Mouse (Mus musculus): Measurements from ENCODE around the gene Gm9268. TPM values are rescaled to one million over a fixed set of nuclear protein-coding genes. Genes with fewer than 3 reads are reported as not detected.
"Not testable (repeated sequence)": the region's sequence is repeated elsewhere in the genome, so short reads cannot be mapped to it uniquely, and the experiment has no call there.

Gm9268 gene
- total RNA-seq (2021), result not detected
- long read RNA-seq, experiment 1, result 0 reads
- long read RNA-seq, experiment 2, result 0 reads

DNA sequence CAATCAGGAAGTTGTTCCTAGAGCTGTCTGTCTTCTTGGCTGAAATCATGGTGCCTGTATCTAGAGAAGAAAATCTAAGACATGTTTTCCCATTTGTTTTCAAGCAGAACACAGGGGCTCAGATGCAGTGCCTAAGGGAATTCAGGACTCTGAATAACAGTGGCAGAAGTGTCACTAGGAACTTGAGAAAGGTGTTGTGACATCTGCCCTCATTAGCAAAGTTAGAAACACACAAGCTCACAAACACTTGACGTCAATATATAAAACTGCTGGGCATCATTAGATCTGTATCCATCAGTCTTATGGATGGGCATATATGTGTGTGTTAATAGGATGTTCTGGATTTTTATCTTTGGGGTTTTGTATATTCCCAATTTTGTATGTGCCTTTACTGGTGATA, at the start of gene Gm9268:
Gene Gm9268, plus strand, starts transcription at position 301 of the 400 bp plus-strand sequence.
- not testable (repeated sequence) for DNase-seq

DNA sequence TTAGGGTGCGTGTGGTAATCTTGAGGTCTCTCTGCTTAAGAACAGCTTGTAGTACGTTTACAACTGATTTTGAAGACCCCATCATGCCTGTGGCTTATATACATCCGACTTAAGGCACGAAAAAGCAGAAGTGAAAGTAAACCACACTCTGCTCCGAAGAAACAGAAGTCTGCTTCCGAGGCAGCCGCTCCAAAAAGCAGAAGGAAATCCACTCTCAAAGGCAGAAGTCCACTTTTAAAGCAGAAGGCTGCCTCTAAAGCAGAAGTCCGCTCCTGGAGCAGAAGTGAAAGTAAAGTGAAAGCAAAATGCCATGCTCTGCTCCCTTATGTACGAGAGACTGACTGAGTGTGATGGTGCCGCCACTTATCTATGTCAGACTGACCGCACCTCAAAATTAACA, 38.5 kb upstream of the Gm9268 start:
- DNase-seq, result no peak

DNA sequence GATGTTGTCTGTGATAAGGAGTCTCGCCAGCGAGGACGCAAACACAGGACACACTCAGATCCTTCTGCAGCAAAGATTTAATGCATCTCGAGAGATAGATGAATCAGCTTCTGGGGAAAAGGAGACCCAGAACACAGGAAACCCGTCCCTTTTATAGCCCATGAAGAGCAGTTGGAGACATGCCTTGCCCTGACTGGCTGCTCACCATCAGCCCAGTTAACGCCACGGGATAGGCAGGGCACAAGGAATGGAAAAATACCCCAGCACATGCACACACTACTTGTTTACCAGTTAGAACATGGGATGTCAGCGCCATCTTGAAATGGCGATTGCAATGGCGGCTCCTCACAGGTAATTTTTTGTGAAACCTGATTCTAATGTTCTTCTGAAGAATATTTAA, 37.8 kb upstream of the Gm9268 start:
- no peak for DNase-seq

DNA sequence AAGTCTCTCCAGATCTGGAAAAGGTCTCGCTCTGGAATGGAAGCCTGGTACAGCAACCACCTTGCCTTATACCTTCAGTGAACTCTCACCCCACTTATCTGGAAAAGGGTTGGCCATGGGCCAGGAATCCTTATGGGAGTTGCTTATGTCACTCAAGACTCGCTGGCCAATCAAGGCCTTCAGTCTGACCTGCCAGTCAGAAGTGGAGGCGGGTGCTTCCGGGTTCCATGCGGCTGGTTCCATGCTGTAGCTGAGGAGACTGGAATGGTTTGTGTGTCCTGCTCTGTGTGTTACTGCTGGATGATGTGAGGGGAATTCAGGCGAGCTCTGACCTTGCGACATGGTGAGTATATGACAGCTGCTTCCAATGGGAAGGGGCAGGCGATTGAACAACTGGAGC, 59.3 kb downstream of the Gm9268 start:
- DNase-seq, result no peak

Other genes with a start within 250 kb of the Gm9268 start
- gene Vmn2r62, start 225.2 kb upstream of the Gm9268 start, total RNA-seq (2021), result not detected
- under 1 TPM; 0.13 to 0.16 TPM for gene Gm2381, start 151.5 kb upstream of the Gm9268 start, total RNA-seq (2021)
- not detected for gene Vmn2r63, start 84.9 kb upstream of the Gm9268 start, total RNA-seq (2021)
- gene Zfp936, start 95.5 kb downstream of the Gm9268 start, total RNA-seq (2021), result not detected